Mouse (Mus musculus) urinary bladder, postnatal 10 days (tissue): ENCODE measurements at regions not wholly inside any gene's neighbourhood (a gene's known extent, or its start where the extent isn't known, plus 50 kb on each side); places are given as distances from the start of the nearest gene placed in this dataset.

ENCODE experiments used
- DNase-seq: peaks from one replicate; pipeline ENCODE4 v3.0.0; 2022; ENCODE audit warnings: low spot score

DNA sequence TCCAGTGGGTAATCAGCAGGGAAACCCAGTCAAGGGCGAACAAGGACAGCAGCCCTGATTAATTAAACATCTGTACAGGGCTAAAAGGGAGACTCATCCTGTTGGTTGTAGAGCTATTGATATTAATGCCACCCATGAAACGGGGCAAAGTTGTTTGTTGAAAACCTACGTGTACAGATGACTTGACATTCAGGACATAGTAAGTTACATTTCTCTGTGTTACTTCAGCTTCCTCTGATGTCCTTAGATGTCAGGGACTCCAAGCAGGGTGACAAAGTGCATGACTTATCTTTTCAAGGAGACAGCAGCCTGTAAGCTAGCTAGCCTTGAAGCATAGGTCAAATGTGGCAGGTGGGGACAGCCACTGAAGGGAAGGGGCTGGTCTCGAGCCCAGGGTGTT, 390.5 kb downstream of the Ccdc171 start:
- no peak for DNase-seq

DNA sequence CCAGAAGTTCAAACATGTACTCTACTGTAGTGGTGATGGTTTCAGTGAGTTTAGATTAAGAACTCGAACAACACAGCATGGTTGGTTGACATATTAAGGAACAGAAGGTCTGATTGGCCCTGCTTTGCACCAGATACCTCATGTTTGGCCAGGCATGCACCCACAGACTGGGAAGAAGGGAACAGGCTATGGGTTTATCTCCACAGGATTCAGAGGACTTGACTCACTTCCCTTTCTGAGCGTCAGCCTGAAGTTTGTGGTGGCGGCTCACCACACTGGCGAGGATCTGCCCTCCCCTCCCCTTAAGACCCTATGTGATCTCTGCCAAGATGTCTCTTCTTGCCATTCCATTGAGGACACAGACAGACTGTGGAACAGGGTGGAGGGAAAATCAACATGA, 391.7 kb downstream of the Ccdc171 start:
- no peak for DNase-seq

DNA sequence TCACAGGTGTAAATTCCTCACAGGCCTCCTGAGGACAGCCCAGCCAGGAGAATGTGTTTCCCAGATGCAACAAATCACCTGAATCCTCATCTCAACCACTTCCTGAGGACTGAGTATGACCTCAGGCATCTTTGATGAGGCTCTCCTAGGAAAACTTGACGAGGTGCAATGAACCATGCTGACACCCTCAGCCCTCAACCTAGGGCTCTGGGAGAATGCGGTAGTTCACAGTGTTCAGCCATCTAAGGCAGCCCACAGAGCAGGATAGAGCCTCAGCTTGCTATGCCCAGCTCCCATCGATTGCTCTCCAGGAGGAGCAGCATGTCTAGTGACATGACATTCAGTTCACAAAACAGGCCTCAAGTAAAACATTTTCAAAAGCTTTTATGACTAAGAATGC, 392.7 kb downstream of the Ccdc171 start:
- no peak for DNase-seq

DNA sequence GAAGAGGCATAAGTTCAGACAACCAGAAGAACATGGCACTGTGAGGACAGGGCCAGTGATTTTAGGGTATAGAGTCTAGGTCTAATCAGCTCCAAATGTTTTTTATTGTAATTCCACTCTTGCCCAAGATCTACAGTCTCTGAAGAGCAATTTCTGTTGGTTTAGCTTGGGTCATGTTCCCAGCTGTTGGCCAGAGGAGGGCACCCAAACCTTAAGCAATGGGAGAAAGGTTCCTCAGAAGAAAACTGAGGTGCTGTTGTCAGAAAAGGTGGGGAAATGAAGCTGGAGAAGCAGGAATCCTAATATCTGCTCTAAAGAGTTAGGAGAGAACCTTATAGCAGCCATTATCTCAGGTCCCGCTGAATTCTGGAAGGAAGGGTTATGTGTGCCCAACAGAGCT, 393.7 kb downstream of the Ccdc171 start:
- no peak for DNase-seq

DNA sequence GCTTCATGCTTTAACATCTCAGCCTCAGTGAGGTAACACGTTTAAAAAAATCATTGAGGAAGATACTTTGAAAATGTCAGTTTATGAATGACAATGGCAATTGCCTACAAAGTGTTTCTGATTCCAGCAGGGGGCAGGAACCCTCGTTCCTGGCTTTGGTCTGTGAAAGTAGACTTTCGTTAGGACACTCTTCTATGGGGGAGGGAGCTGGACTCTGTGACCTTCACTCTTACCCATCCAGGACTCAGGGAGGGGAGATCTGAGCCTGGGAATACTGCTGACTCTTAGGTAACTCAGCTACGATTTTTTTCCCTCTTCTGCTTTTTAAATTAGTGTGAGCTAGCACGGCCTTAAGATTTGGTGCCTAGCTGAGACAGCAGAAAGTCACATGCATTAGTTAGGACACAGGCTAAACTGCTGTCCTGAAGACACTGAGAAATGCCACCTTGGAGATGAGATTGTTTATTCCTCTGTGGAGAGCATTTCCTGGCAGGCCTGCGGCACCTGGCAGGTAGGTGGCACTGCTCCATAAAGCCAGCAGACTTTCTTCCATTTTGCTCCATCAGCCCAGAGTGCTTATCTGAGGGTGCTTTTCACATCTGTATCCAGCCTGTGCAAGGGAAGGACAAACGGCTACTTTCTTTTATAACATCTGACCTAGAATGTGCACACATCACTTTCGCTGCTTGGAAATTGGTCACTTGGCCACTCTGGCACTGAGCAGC, 399.9 kb downstream of the Ccdc171 start:
- DNase-seq: no peak

DNA sequence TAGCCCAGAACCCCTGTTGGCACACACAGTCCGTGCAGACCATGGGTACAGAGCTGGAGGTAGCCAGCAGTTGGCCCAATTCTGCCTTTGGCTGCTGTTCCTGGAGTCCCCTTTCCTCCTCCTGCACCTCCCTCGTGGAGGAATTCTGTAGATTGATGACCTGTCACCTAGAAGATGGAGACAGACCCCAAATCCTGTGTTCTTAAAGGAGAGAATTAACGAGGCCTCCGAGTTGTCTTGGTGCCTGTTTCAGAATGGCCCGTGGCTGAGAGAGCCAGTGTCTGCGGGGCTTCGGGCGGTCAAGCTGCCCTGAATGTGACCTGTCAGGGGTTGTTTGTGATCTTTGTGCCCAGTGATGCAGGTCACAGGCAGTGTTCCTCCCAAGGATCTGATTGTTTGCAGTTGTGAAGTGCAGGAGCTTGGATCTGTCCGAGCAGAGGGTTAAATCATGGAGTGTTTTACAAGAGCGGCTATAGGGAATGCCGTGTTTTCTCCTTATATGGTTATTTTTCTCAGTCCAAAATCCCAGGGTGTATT, 400.9 kb downstream of the Ccdc171 start:
- no peak for DNase-seq

DNA sequence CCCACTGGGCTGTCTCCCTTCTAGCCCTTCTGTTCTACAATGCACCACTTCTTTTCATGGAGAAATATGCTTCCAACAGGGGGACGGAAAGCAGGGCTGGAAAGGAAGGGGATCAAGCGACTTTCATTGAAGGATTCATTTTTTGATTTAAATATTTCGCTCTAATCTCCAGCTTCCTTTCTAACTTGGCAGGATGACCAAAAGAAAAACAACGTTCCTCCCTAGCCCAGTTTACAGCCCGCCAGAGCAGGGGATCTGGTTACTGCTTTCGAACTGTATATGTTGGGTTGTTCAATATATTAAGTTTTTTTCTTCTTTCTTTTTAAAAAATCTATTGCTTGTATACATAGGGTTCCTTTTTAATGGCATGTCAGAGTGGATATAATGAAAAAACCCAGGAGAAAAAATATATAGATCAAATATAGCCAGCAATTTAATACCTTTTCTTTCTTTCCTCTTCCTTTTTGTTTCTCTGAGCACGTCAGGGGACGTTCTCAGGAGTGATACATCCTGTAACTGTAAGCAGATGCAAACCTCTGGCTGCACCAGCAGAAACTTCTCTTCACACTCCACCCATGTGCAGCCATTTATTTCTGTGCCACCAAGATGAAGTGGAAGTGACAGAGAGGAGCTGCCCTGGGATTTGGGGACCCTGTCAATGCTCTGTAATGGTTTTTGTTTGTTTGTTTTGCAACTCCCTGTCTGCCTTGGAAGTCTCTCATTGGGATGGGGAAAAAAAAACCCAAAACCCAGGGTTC, 406.7 kb downstream of the Ccdc171 start:
- DNase-seq: no peak

DNA sequence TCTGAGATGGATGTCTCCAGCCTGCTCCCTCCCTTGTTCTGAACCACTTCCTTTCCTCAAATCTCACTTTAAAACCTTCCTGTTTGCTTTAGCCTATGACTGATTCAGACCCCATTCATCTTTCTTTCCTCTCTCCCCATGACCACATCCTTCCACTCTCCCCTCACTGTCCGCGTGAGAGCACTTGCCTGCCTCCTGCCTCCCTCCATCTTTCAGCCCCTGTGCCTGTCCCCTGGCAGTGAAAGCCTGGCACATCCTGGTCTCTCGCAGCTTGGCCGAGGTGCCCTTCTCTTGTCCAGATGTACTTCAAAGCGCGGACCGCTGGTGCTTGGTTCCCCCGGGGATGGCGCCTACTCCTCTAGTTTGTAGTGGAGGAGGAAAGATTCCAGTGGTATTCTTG, 416.3 kb downstream of the Ccdc171 start:
- DNase-seq: no peak

DNA sequence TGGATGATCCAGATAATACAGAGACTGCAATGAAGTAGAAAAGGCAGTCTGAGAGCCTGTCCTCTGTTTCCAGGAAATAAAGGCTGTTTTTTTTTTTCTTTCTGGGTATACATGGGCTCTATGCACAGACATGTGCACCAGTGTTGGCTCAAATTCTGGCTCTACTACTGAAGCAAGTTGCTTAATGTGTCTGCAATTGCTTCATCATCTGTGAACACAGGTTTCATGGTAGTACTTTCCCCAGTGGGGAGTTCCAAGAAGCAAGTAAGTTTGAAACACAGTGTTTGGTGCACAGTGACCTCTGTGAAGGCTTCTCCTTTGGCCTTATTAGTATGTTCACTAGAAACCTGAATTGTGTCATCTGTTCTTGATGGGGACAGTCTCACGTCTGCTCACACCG, 424.3 kb downstream of the Ccdc171 start:
- DNase-seq: no peak

DNA sequence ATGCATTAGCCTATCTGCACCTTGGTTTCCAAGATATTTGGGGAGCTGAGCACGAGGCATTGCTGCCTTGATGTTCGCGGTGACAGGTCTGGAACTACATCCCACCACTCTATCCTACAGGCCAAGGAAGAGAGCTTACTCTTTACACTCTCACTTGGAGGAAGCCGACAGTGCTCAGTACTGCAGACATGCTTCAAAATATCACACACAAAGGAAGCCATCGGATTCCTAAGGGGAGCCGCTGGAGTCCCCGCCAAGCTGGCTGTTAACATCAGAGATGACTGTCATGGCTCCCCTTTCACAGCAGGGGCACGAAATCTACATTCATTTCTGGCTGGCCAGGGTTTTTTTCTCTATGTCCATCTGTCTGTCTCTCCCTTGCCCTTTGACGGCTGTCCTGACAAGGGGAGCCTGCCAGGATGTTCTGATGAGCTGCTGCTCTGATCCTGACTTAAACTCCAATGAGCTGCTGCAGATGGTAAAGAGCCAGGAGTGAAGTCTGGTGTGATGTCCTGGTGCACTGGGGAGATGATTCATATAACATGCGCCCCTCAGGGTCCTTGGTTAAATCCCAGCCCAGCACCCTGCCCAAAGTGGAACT, 425.6 kb downstream of the Ccdc171 start:
- DNase-seq: no peak

DNA sequence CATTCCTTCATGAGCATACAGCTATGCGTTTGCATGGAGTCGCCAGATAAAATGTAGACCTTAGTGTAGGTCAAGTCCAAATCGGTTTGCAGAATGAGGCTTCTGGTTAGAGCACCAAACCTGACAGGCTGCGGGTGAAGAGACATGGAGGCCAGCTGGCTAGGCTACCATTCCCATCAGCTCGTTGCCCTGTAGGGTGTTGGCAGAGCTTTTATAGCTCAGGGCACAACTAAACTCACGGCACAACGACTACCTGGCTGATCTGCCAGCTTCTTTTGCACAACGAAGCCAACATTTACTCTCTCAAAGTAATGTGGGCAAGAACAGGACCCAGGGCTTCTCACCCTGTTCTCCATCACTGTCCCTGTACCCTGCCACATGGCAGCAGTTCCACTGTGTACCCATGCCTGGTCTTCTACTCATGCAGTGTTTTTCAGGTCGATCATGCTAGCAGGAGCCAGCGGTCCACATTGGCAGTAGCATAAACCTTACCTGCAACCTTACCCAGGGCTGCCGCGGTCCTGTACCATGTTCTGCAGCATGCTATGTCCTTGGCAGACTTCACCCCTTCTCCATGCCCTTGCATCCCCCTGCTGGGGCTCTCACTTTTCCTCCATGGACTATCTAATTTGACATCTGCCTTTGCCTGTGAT, 431.0 kb downstream of the Ccdc171 start:
- no peak for DNase-seq

DNA sequence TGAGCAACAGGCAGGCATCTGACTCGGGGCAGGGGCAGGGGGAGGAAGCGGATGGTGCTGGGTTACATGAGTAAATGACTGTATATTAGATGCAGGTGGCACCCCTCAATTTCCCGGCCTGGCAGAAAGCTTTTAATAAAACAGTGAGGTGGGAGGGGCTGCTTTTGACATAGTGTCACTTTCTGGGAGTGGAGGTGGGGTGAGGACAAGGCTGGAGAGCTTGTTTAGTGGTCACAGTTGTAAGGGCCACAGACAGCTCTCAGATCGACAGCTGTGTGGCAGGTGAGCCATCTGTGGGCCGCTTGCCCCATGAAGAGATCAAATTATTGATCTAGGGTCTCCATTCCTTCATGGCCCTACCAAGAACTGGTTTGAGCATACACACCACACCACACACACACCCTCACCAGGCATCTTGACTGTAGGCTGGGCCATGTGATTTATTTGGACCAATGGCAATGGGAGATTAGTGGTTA, 431.9 kb downstream of the Ccdc171 start:
- no peak for DNase-seq

DNA sequence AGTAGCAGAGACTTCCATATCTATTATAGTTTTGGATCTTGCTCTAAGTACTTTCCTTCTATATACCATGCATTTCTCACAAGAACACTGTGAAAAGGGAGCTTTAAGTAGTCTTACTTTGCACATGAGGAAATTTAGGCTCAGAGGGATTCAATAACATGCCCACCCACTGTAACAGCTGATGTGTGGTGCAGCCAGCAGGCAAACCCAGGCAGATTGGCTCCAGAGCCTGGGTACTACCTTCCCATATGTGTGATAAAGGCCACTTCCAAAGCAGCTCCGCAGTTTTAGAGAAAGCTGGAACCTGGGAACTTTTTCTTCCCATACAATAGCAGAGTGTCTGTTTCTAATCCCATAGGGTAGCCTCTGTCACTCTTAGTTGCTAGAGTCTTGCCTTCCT, 441.6 kb downstream of the Ccdc171 start:
- no peak for DNase-seq

DNA sequence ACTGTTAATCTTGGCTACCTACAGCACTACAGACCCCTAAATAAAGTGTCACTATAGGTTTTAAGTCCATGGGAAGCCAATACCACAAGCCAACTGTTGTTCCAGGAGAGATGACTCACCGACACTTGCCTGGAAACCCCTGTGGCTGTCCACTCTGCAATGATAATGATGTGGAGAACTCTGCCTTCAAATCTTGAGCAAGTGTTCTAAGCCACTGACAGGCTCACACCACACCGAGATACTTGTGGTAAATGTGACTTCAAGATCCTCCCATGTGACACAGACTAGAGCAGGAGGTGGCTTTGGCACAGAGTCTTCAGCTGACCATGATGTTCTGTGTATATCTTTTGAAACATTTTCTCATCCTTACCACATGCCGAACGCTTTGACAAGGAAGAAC, 447.8 kb downstream of the Ccdc171 start:
- DNase-seq: no peak

DNA sequence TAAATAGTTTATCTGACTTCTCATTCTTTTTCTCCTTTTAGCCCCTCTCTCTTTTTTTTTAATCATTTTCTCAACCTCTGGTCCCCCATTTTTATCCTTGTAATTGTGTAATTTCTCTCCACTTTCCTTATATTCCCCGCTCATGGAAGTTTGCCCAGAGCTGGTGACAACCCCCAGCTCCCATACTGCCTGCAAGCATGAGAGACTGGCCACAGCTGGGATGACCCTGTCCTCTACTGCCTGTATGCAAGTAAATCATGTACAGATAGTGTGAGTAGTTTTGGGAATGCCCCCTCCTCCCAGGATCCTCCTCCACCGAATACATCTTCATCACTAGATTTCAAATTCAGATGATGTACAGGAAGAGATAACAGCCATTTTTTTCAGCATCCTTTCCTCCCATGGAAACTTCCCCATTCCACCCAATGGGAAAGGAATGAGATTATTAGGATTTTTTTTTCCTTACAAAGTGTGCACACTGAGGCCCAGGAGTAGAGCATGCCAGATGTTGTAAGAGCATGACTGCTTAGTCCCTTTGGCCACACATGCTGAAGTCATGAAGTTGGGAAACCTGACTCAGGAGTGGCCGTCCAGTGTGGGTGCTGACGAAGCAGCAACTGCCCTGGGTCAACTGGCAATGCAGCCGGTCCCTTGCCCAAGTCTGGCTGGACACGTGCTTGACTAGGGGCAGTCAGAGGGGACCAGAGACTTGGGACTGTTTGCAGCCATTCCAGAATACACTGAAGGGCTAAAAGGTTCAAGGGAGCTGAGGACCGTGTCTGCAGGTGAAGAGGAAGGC, 449.1 kb downstream of the Ccdc171 start:
- DNase-seq: no peak

DNA sequence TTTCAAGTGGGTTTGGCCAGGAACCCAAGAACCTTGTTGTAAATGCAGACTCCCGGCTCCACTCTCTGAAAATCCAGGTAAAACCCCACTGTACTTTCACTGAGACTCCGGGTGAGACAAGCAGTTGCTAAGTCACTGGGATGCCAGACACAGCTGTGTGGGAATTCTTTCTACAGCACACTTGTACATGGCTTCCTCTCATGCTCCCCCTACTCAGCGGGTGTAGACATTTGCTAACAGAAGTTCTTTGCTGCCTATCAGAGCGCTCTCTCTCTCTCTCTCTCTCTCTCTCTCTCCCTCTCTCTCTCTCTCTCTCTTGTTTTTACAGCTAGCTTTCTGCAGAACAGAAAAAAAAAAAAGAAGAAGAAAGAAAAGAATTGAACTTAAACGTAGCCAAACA, 450.2 kb downstream of the Ccdc171 start:
- no peak for DNase-seq

DNA sequence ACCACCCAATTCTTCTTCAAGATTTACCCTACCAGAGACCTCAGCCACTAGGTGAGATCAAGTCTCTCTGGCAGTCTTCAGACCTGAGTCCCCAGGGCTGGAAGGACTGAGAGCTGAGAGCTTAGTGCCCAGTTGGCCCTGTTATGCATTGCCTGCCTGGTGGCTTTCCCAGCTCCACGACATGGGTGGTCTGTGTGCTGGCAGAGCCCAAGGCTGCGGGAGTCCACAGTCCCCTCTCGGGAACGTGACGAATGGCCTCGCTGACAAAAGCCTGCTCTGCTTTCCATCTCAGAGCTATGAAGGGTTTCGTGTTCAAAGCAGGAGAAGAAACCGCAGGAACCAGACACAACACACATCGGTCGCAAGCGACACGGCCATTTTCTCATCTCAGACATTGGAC, 450.7 kb downstream of the Ccdc171 start:
- no peak for DNase-seq

DNA sequence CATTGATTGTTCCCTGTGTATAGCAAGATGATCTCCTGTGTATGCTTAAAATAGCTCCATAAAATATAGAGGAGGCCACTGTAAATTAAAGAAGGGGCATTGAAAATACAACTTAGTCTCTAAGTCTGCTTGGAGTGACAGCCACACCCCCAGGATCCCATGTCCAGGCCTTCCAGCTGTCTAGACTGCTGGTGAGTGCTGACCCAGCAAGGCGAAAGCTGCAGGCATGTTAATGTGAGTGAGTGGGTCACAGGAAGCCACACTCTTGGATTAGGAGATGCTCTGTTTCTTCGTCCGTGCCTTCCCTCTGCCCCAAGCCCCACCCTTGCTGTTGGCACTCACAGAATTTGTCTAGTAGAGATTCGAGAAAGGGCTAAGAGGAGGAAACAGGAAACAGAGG, 453.7 kb downstream of the Ccdc171 start:
- no peak for DNase-seq

DNA sequence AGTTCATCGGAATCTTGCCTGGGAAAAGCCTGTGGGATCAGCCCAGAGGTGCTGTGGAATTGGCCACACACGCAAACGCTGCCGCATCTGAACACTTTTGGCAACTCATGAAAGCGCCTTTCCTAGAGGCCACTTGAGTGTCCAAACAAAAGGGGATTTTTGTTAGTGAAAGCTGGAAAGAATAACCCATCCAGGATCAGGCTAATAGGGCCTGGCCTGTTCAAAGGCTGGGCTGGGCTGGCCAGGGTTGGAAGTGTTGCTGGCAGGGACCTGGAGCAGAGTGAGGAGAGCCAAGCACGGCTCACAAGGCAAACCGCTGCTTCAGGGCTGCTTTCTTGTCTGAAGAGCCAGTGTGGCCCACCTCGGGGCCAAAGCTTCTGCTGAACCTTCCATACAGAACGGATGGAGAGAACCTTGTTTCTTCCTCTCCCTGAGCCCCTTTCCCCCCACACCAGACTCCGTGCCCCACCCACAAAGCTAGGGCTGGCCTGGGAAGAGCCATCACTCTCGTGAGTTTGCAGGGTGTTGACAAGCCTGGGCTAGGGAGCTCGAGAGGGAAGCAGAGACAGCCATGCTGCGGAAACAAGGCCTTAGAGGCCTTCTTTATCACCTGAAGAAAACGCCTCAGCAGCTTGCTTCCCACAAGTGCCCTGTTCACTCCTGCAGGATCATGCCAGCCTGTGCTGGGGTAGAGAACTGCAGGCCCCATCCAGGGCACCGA, 459.5 kb downstream of the Ccdc171 start:
- DNase-seq: no peak

DNA sequence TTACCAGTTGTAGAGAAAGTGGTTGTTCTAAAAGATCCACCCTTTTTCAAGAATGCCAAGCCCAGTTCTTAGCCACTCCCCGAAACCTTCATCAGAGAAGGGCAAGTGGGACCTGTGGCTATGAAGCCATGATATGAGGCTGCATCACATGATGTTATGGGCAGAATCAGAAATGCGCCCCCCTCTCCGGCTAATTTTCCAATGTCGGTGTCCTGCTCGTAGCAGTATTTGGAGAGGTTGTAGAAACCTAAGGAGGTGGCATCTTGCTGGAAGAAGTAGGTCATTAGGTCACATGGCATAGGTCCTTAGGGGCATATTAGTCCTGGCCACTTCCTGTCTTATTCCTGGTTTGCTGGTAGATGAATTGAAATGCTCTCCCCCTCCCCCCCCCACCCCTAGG, 460.1 kb downstream of the Ccdc171 start:
- no peak for DNase-seq
